Mouse (Mus musculus): ENCODE results near the gene Sptbn4. TPM values are rescaled to one million over a fixed set of nuclear protein-coding genes. Genes with fewer than 3 reads are reported as not detected.
A peak's percentile ranks its signal among the peaks of the same experiment; 100 is the strongest.
"Not testable (repeated sequence)": the region's sequence is repeated elsewhere in the genome, so short reads cannot be mapped to it uniquely, and the experiment has no call there.

Sptbn4 gene
- polyA plus RNA-seq (2015; fragmentation: Nextera tagmentation; extraction: Ambion mirVana): 0.11 and 0.39 TPM in 2 replicates

- 1% methylated on average over 53 of the region's 54 CpGs for WGBS
- H3K36me3 ChIP-seq: no peaks in the 10 kb centered on the region
- peak within 1 kb of the TSS; percentile 67 for H3K4me3 ChIP-seq
- peak within 1 kb of the TSS; percentile 62 for H3K27ac ChIP-seq
- peak; percentile 93 for ATAC-seq (replicated peaks; ENCODE audit: insufficient number of reproducible peaks, insufficient read depth, low FRiP score, low read depth)
- H3K4me1 ChIP-seq (replicated peaks): peaks cover 21% of the 10 kb centered on the region
- H3K4me2 ChIP-seq: peak within 1 kb of the TSS; percentile 96
- H3K9ac ChIP-seq: peak within 1 kb of the TSS; percentile 64
- H3K9me3 ChIP-seq (replicated peaks): no peaks in the 10 kb centered on the region
- H3K27me3 ChIP-seq: peaks cover 26% of the 10 kb centered on the region
These were observed at the start of gene Sptbn4, which contains the start of gene Blvrb for GRCm38 (mm10) chr7:27447419-27448286. TSS of gene Sptbn4 (minus strand) at chr7:27447686. TSS of gene Blvrb (plus strand) at chr7:27447978.

- H3K9me3 ChIP-seq (replicated peaks); ATAC-seq (replicated peaks; ENCODE audit: insufficient number of reproducible peaks, insufficient read depth, low FRiP score, low read depth); H3K9ac ChIP-seq; H3K27ac ChIP-seq; H3K4me3 ChIP-seq; H3K4me2 ChIP-seq; H3K36me3 ChIP-seq; H3K27me3 ChIP-seq: not testable (repeated sequence)
- WGBS: 82% methylated on average over 9 of the region's 9 CpGs
- H3K4me1 ChIP-seq (replicated peaks): peaks cover 30% of the 10 kb centered on the region
These were observed 47.3 kb upstream of the Sptbn4 start for GRCm38 (mm10) chr7:27494659-27495367.

- H3K27me3 ChIP-seq: no peaks in the 10 kb centered on the region
- 80% methylated on average over 5 of the region's 5 CpGs for WGBS
- H3K4me1 ChIP-seq (replicated peaks): peaks cover 43% of the 10 kb centered on the region
- H3K36me3 ChIP-seq: peaks cover 9% of the 10 kb centered on the region
- H3K9ac ChIP-seq: no peak overlapping the region
- H3K4me2 ChIP-seq: no peak overlapping the region
- peak overlapping the region; percentile 97; the same call in 1 of the 2 replicates for H3K27ac ChIP-seq
- H3K9me3 ChIP-seq (replicated peaks): no peaks in the 10 kb centered on the region
- no peak overlapping the region for H3K4me3 ChIP-seq
- no peak for ATAC-seq (replicated peaks; ENCODE audit: insufficient number of reproducible peaks, insufficient read depth, low FRiP score, low read depth)
These were observed 46.0 kb upstream of the Sptbn4 start for GRCm38 (mm10) chr7:27493450-27493849.

- no peak for ATAC-seq (replicated peaks; ENCODE audit: insufficient number of reproducible peaks, insufficient read depth, low FRiP score, low read depth)
- Histone ChIP-seq H3K4me3 (no peak overlapping the region), H3K27me3 (no peaks in the 10 kb centered on the region), H3K36me3 (peaks cover 9% of the 10 kb centered on the region), H3K9ac (no peak overlapping the region), H3K4me2 (no peak overlapping the region), H3K27ac (peak overlapping the region; percentile 97), H3K9me3 (replicated peaks) (no peaks in the 10 kb centered on the region), H3K4me1 (replicated peaks) (peaks cover 48% of the 10 kb centered on the region)
- WGBS: 55% methylated on average over 3 of the region's 3 CpGs
These were observed 45.5 kb upstream of the Sptbn4 start for GRCm38 (mm10) chr7:27493022-27493421.

GRCm38 (mm10) chr7:27491856-27492255 lies 44.4 kb upstream of the Sptbn4 start:
- H3K4me1 ChIP-seq (replicated peaks): peaks cover 44% of the 10 kb centered on the region
- H3K4me3 ChIP-seq: no peak overlapping the region
- H3K36me3 ChIP-seq: peaks cover 9% of the 10 kb centered on the region
- H3K9me3 ChIP-seq (replicated peaks): no peaks in the 10 kb centered on the region
- peak overlapping the region; percentile 44 for H3K4me2 ChIP-seq
- H3K9ac ChIP-seq: no peak overlapping the region; the same call in 1 of the 2 replicates
- H3K27me3 ChIP-seq: no peaks in the 10 kb centered on the region
- H3K27ac ChIP-seq: peak overlapping the region; percentile 97
- WGBS: 43% methylated on average over 7 of the region's 7 CpGs
- ATAC-seq (replicated peaks; ENCODE audit: insufficient number of reproducible peaks, insufficient read depth, low FRiP score, low read depth): no peak

- Histone ChIP-seq H3K27me3 (no peaks in the 10 kb centered on the region), H3K4me2 (peak overlapping the region; percentile 62), H3K4me3 (peak overlapping the region; percentile 41), H3K9ac (peak overlapping the region; percentile 56), H3K27ac (peak overlapping the region; percentile 97), H3K4me1 (replicated peaks) (peaks cover 44% of the 10 kb centered on the region), H3K9me3 (replicated peaks) (no peaks in the 10 kb centered on the region), H3K36me3 (peaks cover 9% of the 10 kb centered on the region)
- 1% methylated on average over 26 of the region's 33 CpGs for WGBS
- ATAC-seq (replicated peaks; ENCODE audit: insufficient number of reproducible peaks, insufficient read depth, low FRiP score, low read depth): peak; percentile 82
These were observed 43.2 kb upstream of the Sptbn4 start for GRCm38 (mm10) chr7:27490543-27491329.

- ATAC-seq (replicated peaks; ENCODE audit: insufficient number of reproducible peaks, insufficient read depth, low FRiP score, low read depth): no peak
- Histone ChIP-seq H3K4me2 (peak overlapping the region; percentile 62), H3K9ac (peak overlapping the region; percentile 56), H3K9me3 (replicated peaks) (no peaks in the 10 kb centered on the region), H3K27me3 (no peaks in the 10 kb centered on the region), H3K4me1 (replicated peaks) (peaks cover 49% of the 10 kb centered on the region), H3K36me3 (peaks cover 9% of the 10 kb centered on the region), H3K27ac (peak overlapping the region; percentile 97), H3K4me3 (peak overlapping the region; percentile 41)
- WGBS: 18% methylated on average over 4 of the region's 4 CpGs
These were observed 42.7 kb upstream of the Sptbn4 start for GRCm38 (mm10) chr7:27490227-27490542.

- no peak overlapping the region for H3K4me3 ChIP-seq
- ATAC-seq (replicated peaks; ENCODE audit: insufficient number of reproducible peaks, insufficient read depth, low FRiP score, low read depth): no peak
- H3K36me3 ChIP-seq: peaks cover 9% of the 10 kb centered on the region
- H3K27ac ChIP-seq: peak overlapping the region; percentile 97
- WGBS: 86% methylated on average over 25 of the region's 25 CpGs
- H3K27me3 ChIP-seq: no peaks in the 10 kb centered on the region
- peak overlapping the region; percentile 62; the same call in 1 of the 2 replicates for H3K4me2 ChIP-seq
- no peaks in the 10 kb centered on the region for H3K9me3 ChIP-seq (replicated peaks)
- H3K9ac ChIP-seq: no peak overlapping the region
- peaks cover 49% of the 10 kb centered on the region for H3K4me1 ChIP-seq (replicated peaks)
These were observed 41.9 kb upstream of the Sptbn4 start for GRCm38 (mm10) chr7:27489270-27489869.

- ATAC-seq (replicated peaks; ENCODE audit: insufficient number of reproducible peaks, insufficient read depth, low FRiP score, low read depth): no peak
- WGBS: under 1% methylated on average over 13 of the region's 13 CpGs
These were observed 40.3 kb upstream of the Sptbn4 start for GRCm38 (mm10) chr7:27487740-27488268.

GRCm38 (mm10) chr7:27486770-27487697 lies 39.5 kb upstream of the Sptbn4 start, which contains the start of gene Sertad1:
TSS of gene Sertad1 (plus strand) at chr7:27486910.
- peak within 1 kb of the TSS; percentile 82 for H3K4me2 ChIP-seq
- H3K27me3 ChIP-seq: no peaks in the 10 kb centered on the region
- H3K4me1 ChIP-seq (replicated peaks): peaks cover 45% of the 10 kb centered on the region
- peak within 1 kb of the TSS; percentile 92 for H3K4me3 ChIP-seq
- under 1% methylated on average over 80 of the region's 80 CpGs for WGBS
- peak; percentile 89 for ATAC-seq (replicated peaks; ENCODE audit: insufficient number of reproducible peaks, insufficient read depth, low FRiP score, low read depth)
- H3K36me3 ChIP-seq: peaks cover 9% of the 10 kb centered on the region
- peak within 1 kb of the TSS; percentile 99 for H3K27ac ChIP-seq
- no peaks in the 10 kb centered on the region for H3K9me3 ChIP-seq (replicated peaks)
- H3K9ac ChIP-seq: peak within 1 kb of the TSS; percentile 97

More at GRCm38 (mm10) chr7:27487740-27488268, 40.3 kb upstream of the Sptbn4 start:
- Histone ChIP-seq H3K4me2 (peak overlapping the region; percentile 82), H3K9me3 (replicated peaks) (no peaks in the 10 kb centered on the region), H3K9ac (peak overlapping the region; percentile 97), H3K4me1 (replicated peaks) (peaks cover 49% of the 10 kb centered on the region), H3K27ac (peak overlapping the region; percentile 99), H3K36me3 (peaks cover 9% of the 10 kb centered on the region), H3K27me3 (no peaks in the 10 kb centered on the region), H3K4me3 (peak overlapping the region; percentile 92)

Measured in heart, embryonic 15.5 days (tissue).